Mouse (Mus musculus) cerebellum, postnatal 10 days (tissue): ENCODE results near the gene Wdr86.
A peak's percentile ranks its signal among the peaks of the same experiment; 100 is the strongest.

Experiments used
- DNase-seq, 2 experiments: peaks; one replicate each; pipeline ENCODE4 v3.0.0; 2021; ENCODE audit warnings: mixed read lengths in 2 of 2

Wdr86 gene

DNA sequence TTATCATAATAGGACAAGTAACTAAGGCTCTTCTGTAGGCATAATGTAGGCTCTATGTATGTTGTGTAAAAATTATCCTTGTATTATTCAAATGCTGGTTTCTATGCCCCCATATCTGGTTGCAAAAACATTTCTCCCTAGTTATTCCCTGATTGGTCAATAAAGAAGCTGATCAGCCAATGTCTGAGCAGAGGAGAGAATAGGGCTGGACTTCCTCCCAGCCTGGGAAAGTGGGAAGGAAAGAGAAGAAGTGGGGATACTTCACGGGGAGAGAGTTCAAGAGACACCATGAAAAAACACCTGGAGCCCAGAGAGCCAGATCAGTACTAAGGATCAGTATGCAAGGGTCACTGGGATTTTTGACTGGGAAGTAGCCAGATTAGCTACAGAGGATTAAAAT, 49.1 kb downstream of the Wdr86 start:
- DNase-seq, result no peak

DNA sequence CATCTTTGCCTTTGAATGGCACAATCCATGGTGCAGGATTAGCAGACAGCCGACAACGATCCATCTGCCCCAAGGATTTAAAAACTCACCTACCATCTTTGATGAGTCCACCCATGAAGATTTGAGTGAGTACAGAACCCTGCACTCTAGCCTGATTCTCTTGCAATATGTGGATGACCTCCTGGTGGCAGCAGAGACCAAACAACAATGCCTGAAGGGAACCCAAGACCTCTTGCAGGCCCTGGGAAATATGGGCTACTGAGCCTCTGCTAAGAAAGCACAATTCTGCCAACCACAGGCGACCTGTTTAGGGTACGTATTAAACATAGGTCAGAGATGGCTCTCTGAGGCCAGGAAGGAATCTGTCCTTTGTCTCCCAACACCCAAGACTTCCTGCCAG, 56.3 kb downstream of the Wdr86 start:
- DNase-seq, result peak; percentile 93
